Mouse (Mus musculus) left cerebral cortex, postnatal 10 days (tissue): ENCODE data around the gene Heatr6. TPM values are rescaled to one million over a fixed set of nuclear protein-coding genes. Genes with fewer than 3 reads are reported as not detected.
A peak's percentile ranks its signal among the peaks of the same experiment; 100 is the strongest.

Source experiments
- DNase-seq, 2 experiments: peaks; one replicate each; pipeline ENCODE4 v3.0.0; 2021 to 2022; ENCODE audit warnings: low spot score in 2 of 2, mixed read lengths in 1 of 2; ENCODE audit errors: extremely low spot score in 1 of 2
- intact Hi-C: fragments of 180-260 bp; cut with DNase I; formaldehyde crosslinking; loops from one replicate; pipeline ENCODE4 v1.15.1; 2025
- total RNA-seq, 2 experiments: library from RNA; stranded (reverse); gene quantifications; 2 replicates each; pipeline ENCODE4 v1.2.3; 2021

Gene Heatr6
- total RNA-seq, 2 experiments from 2014 or later, result 17.9 to 18.9 TPM

DNA sequence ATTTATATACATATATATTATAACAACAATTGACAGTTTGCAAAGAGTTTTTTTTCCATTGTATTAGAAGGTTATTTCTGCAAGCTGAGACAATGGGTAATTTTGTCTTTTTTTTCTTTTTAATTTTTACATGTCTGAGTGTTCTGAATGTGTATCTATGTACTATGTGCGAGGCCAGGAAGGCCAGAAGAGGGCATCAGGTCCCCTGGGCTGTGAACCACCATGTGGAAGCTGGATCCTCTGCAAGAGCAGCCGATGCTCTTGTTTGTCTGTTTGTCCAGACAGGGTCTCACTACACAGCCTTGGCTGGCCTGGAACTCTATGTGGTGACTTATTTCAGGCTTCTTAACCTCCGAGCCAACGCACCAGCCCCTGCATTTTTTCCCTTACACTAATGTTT is 37.6 kb downstream of the Heatr6 start:
- intact Hi-C loops, result no loop called here
- DNase-seq, result no peak

DNA sequence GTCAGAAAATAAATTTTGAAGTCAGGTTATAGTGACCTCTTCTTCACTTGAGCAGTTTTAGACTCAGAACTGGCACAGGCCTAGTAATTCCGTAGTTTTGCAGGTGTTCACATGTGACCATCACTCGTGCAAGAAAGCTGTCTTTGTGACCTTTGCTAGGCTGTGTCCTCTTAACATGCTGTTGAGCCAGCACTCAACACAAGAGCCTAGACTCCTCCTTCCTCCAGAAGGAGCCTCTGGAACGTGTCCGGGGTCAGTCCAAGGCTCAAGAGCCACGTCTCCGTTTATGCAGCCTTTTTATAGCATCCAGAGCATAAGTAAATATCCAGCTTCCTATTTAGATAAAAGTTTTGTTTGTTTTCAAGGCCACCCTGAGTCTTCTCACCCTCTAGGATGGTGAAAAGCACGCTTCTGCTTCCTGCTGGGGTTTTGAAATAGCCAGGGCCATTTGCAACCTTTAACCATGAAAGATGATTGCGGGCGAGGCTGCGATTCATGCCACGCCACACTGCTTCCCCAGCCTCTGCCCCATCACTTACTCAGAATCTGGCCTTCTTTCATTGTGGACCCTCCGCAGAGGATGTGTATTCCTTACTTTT is 38.9 kb downstream of the Heatr6 start:
- intact Hi-C loops, result no loop called here
- DNase-seq, result no peak

GRCm38 (mm10) chr11:83793264-83793663 is 39.8 kb downstream of the Heatr6 start:
- intact Hi-C loops, result no loop called here

GRCm38 (mm10) chr11:83796112-83796511 is 42.6 kb downstream of the Heatr6 start:
- intact Hi-C loops, result no loop called here
- peak; percentile 40 to 55 for DNase-seq

More at GRCm38 (mm10) chr11:83793264-83793663, 39.8 kb downstream of the Heatr6 start:
- DNase-seq, result no peak

GRCm38 (mm10) chr11:83796980-83797608 is 43.6 kb downstream of the Heatr6 start:
- intact Hi-C loops, result no loop called here
- DNase-seq, result no peak

DNA sequence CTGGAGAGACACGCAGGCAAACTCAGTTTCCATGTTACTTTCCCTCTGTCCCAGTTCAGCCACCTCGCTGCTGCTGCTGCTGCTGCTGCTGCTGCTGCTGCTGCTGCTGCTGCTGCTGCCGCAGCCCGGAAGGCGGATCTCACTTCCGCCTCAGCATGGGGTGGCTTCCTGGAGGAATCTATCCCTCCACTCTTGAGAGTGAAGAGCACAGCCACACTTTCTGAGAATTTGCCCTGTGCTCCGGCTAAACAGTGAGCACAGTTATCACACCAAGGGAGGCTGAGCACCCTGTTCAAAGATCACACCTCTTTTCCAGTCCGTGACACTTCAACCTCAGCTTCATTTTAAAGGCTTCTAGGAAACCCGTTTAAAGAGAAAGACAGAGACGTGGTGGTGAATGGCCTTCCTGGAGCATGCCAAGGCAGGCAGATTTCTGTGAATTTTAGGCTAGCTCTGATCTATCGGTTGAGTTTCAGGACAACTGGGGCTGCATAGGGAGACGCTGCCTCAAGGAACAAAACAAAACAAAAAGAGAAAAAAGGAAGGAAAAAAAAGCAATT is 46.5 kb downstream of the Heatr6 start:
- no peak for DNase-seq
- intact Hi-C loops, result no loop called here

DNA sequence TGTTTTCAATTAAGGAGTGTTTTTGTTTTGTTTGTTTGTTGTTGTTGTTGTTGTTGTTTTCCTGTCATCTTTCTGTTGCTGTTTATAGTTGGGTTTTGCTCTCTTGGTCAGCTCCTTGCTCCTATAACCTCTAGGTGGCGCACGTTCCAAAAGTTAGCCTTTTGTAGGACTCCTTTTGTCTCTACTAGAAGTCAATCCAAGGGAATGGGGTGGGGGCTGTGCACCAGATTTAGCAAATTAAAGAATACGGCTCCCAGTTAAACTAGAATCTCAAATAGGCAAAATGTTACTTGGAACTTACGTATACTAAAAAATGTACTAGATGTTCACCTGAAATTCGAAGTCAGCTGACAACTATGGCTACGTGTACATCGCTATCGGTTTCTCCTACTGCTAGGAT is 48.7 kb downstream of the Heatr6 start:
- no peak for DNase-seq
- intact Hi-C loops, result no loop called here

GRCm38 (mm10) chr11:83802581-83802980 is 49.1 kb downstream of the Heatr6 start:
- intact Hi-C loops, result no loop called here

GRCm38 (mm10) chr11:83810441-83810840 is 56.9 kb downstream of the Heatr6 start:
- intact Hi-C loops, result loop anchor here (10.0 kb wide), 1 partner anchor 124 kb away; no protein-coding TSS in a partner anchor

More at GRCm38 (mm10) chr11:83802581-83802980, 49.1 kb downstream of the Heatr6 start:
- no peak for DNase-seq

GRCm38 (mm10) chr11:83815191-83815590 is 61.7 kb downstream of the Heatr6 start:
- intact Hi-C loops, result loop anchor here (10.0 kb wide), 1 partner anchor 120 kb away; no protein-coding TSS in a partner anchor
- DNase-seq, result no peak

More at GRCm38 (mm10) chr11:83810441-83810840, 56.9 kb downstream of the Heatr6 start:
- no peak for DNase-seq

GRCm38 (mm10) chr11:83815628-83816027 is 62.1 kb downstream of the Heatr6 start:
- DNase-seq, result peak; percentile 13 to 53
- intact Hi-C loops, result loop anchor here (10.0 kb wide), 1 partner anchor 119 kb away; no protein-coding TSS in a partner anchor

GRCm38 (mm10) chr11:83817048-83817447 is 63.6 kb downstream of the Heatr6 start:
- intact Hi-C loops, result loop anchor here (10.0 kb wide), 1 partner anchor 118 kb away; no protein-coding TSS in a partner anchor
- DNase-seq, result no peak

- no peak for DNase-seq
- intact Hi-C loops, result loop anchor here (10.0 kb wide), 1 partner anchor 117 kb away; no protein-coding TSS in a partner anchor
Observed at GRCm38 (mm10) chr11:83817994-83818393, 64.5 kb downstream of the Heatr6 start.

DNA sequence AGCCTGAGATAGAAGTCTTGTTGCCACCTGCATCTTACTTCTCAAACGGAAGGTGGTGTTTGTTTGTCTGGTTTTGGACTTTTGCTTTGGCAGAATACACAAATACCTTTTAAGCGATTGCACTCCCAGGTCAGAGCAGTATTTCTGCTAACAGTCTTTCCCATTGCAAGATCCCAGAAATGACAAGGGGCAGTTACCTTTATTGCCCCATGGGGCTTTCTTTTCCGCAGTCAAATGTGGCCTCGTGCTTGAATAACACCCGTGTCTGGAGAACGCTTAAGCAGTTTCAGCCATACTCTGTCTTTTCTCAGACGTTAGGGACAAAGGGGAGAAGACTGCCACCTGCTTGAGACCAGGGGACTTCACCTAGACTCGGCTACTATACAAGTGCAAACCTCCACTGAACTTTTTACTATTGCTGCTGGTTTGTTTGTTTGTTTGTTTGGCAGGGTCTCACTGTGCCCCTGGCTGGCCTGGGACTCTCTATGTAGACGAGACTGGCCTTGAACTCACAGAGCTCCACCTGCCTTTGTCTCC is 65.2 kb downstream of the Heatr6 start:
- intact Hi-C loops, result loop anchor here (10.0 kb wide), 1 partner anchor 116 kb away; no protein-coding TSS in a partner anchor
- DNase-seq, result no peak

DNA sequence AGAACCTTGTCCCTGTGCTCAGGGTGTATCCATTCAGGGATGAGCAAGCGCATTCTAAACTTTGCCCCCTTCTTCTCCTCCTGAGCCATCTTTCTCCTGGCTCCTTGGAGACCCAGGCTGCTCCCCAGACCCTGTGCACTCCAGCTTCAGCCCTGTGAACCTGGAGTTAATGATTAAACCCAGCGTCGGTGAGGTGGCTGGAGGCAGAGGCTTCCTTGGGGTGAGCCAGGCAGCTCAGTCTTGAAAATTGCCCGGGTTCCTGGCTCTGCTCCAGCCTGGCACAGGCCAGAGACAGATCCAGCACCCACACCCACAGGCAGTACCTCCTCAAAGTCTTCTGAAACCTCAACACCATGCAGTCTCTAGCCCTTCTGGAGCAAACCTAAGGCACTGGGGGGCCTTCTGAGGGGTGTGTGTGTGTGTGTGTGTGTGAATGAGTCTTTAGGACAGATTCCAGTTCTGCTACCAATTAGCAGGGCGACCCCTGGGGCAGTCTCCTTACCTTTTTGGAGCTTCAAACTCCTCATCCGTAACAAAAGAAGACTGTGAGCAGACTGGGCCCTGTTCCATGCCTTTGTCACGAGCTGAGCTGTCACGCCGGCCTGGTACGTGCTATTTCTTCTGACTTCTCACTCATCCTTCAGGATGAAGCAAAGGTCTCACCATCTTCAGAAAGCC is 66.4 kb downstream of the Heatr6 start:
- DNase-seq, result no peak
- intact Hi-C loops, result loop anchor here (10.0 kb wide), 1 partner anchor 115 kb away; no protein-coding TSS in a partner anchor

GRCm38 (mm10) chr11:83826142-83826541 is 72.6 kb downstream of the Heatr6 start:
- no peak for DNase-seq
- intact Hi-C loops, result no loop called here

DNA sequence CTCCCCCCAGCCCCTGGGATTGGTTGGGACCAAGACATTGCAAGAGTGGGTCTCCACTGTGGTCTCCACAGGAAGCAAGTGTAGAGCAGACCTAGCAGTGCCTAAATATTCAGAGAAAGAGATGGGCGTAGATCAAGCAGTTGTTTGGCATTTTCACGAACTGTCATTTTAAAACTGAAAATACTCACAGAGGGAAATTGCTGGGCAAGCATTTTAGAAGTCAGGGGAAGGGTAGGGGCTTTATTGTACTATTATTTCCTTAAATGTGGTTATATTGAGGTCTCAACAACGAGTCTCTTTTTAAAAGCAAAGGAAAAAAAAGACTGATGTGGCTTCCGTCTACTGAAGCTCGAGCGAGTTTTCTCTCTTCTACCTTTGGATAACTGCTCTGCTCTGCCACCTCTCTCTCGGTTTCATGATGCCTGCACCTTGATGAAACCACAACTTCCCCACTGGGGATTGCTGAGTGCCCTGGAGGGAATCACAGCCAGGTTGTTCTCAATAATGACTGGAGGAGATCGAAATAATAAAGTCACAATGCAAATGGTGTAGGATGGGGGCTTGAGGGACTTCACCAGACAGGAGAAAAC is 75.2 kb downstream of the Heatr6 start:
- intact Hi-C loops, result no loop called here
- no peak for DNase-seq

DNA sequence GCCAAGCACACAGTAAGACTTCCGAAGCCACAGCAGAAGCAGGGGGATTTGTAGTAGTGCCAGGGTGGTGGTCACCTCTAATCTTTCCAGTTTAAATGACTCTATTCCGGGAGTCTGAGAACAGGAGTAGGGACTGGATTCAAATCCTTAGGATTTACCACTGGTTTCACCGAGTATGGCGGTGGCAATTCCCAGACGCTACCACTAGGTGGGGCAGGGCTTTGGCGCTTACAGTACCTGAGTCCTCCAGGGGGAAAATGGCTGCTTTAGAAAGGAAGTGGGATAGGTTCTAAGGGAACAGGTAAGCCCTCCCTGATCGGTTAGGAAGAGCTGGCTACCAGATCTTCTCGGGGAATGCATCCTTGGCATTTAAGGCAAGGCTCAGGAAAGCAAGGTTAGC is 78.9 kb downstream of the Heatr6 start:
- intact Hi-C loops, result no loop called here
- DNase-seq, result no peak
